Mouse (Mus musculus) forebrain, postnatal 0 days (tissue): ENCODE data around the gene Spsb4. TPM values are rescaled to one million over a fixed set of nuclear protein-coding genes. Genes with fewer than 3 reads are reported as not detected.
A peak's percentile ranks its signal among the peaks of the same experiment; 100 is the strongest.

Source experiments
- ATAC-seq: fragments of 200-750 bp; cut with Nextera tagmentation; 2 replicates; pipeline ENCODE4 v1.8.0; 2017; ENCODE audit warnings: mild to moderate bottlenecking, moderate library complexity
- DNase-seq: peaks from one replicate; pipeline ENCODE4 v3.0.0-alpha.2; 2015
- H3K27ac ChIP-seq: fragments of 300-500 bp; sonication (generic); 2 replicates; pipeline ENCODE4 v1.5.1; 2014; ENCODE audit warnings: low read depth, mild to moderate bottlenecking, antibody characterized with exemption, low read length, moderate library complexity, mixed read lengths
- H3K27me3 ChIP-seq: fragments of 300-500 bp; sonication (generic); 2 replicates; pipeline ENCODE4 v1.6.1; 2014; ENCODE audit warnings: mild to moderate bottlenecking, low read length, mixed read lengths; ENCODE audit not compliant: insufficient read depth
- H3K36me3 ChIP-seq: fragments of 300-500 bp; sonication (generic); 2 replicates; pipeline ENCODE4 v1.6.1; 2014; ENCODE audit warnings: mild to moderate bottlenecking, moderate library complexity; ENCODE audit not compliant: insufficient read depth
- H3K4me1 ChIP-seq: fragments of 300-500 bp; sonication (generic); 2 replicates; pipeline ENCODE4 v1.6.1; 2014; ENCODE audit warnings: antibody characterized with exemption; ENCODE audit not compliant: insufficient read depth
- H3K4me2 ChIP-seq: fragments of 300-500 bp; sonication (generic); 2 replicates; pipeline ENCODE4 v1.6.1; 2014; ENCODE audit warnings: low read depth, mild to moderate bottlenecking, moderate library complexity
- H3K4me3 ChIP-seq: fragments of 300-500 bp; sonication (generic); 2 replicates; pipeline ENCODE4 v1.5.1; 2014; ENCODE audit warnings: low read depth, low read length, mixed read lengths
- H3K9ac ChIP-seq: fragments of 300-500 bp; sonication (generic); 2 replicates; pipeline ENCODE4 v1.6.1; 2014; ENCODE audit warnings: mild to moderate bottlenecking
- H3K9me3 ChIP-seq: fragments of 300-500 bp; sonication (generic); 2 replicates; pipeline ENCODE4 v1.6.1; 2016; ENCODE audit warnings: low read length
- CTCF ChIP-seq: sonication (generic); IDR thresholded peaks from 2 replicates; pipeline ENCODE4 v1.5.1; 2016; ENCODE audit warnings: antibody characterized with exemption, control low read depth, low read depth
- WGBS: fragments of 180-500 bp; shearing (Covaris S2); extraction: QIAGEN DNeasy Blood & Tissue Kit; methylation state at CpG from one replicate; pipeline ENCODE4 v1.1.7; 2014; 5-methylcytosine and 5-hydroxymethylcytosine counted together
- polyA plus RNA-seq: library from polyadenylated mRNA; unstranded; fragments of >200 nt; fragmentation: Nextera tagmentation; extraction: Ambion mirVana; gene quantifications from 2 replicates; pipeline ENCODE4 v1.2.1, GENCODE M21; 2015
- total RNA-seq: library from RNA; depleted of rRNA; stranded (reverse); fragments of >200 nt; gene quantifications from 2 replicates; pipeline ENCODE4 v1.2.3, GENCODE M21; 2014

The Spsb4 gene
- total and polyA plus RNA-seq, 2 experiments from 2014 or later, result 16.0 to 22.7 TPM

- no peak for DNase-seq
- WGBS, result 12% methylated on average over 6 of the region's 6 CpGs
- no peak overlapping the region for H3K4me3 ChIP-seq
Observed at GRCm38 (mm10) chr9:96958009-96958615, 60.5 kb downstream of the Spsb4 start.

DNA sequence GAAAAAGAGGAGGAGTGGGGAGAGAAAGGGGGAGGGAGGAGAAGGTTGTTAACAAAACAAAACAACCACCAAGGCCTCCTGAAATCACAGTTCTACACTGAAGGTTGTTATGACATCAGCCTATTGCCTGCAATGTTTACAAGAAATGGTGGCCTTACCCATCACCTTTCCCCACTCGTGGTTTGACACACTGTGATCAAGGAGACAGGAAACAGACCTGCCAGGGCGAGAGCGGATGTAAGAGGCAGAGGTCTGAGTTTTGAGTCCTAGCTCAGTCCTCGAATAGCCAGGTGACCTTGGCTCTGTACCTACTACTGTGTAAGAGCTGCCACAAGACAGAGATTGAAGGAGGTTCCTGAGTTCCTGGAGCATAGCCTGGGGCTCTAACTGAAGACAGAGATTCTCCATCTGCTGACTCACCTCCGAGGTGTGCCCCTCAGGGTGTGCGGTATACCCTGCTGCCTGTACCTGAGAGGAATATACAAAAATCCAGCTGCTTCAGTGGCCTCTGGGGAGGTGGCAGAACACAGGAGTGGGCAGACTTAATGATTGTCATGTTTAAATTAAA is 61.3 kb downstream of the Spsb4 start:
- Histone ChIP-seq H3K4me3 (no peak overlapping the region), H3K4me1 (0 out of 2 replicates have a peak, but pooled peaks cover 4% of the 10 kb centered on the region), H3K9ac (no peak overlapping the region), H3K36me3 (no peaks in the 10 kb centered on the region), H3K9me3 (no peaks in the 10 kb centered on the region), H3K4me2 (no peak overlapping the region), H3K27ac (no peak overlapping the region; the same call in 1 of the 2 replicates), H3K27me3 (no peaks in the 10 kb centered on the region)
- ATAC-seq (peak; percentile 13; the same call in 1 of the 2 replicates), DNase-seq (no peak)
- TF ChIP-seq CTCF, result no peak
- 57% methylated on average over 6 of the region's 6 CpGs for WGBS

More at GRCm38 (mm10) chr9:96958009-96958615, 60.5 kb downstream of the Spsb4 start:
- no peak for TF ChIP-seq CTCF
- Histone ChIP-seq H3K9me3 (no peaks in the 10 kb centered on the region), H3K4me2 (no peak overlapping the region), H3K27ac (no peak overlapping the region), H3K9ac (no peak overlapping the region), H3K36me3 (no peaks in the 10 kb centered on the region), H3K4me1 (0 out of 2 replicates have a peak, but pooled peaks cover 4% of the 10 kb centered on the region), H3K27me3 (no peaks in the 10 kb centered on the region)
- no peak for ATAC-seq

DNA sequence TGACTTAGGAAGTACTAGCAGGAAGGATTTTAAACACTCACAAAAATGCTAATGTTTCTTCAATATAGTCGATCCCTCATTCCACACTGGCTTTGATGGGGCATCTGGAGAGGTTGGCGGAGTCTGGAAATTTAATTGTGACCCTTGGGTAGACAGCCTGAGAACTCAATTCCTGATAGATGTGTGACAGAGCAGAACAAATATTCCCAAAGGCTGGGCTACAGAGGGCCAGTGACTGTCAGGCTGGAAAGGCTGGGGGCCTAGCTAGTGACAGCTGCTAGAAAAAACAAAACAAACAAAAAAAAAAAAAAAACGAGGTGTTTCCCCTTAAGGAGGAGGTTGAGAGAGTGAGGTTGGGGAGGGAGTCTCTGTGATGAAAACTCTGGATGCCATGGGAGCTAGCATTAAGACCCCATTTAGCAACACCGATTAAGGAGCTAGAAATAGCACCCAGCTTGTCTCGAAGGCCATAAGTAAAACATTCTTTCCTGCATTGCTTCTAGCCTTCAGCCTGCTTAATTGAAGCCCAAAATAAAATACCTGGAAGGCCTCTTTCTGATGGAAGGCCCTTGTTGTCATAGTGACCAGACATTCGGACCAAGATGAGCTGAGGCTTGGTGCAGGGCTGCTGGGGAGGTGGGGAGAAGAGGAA is 61.9 kb downstream of the Spsb4 start:
- H3K27ac ChIP-seq, result no peak overlapping the region; the same call in 1 of the 2 replicates
- H3K4me2 ChIP-seq, result no peak overlapping the region
- no peaks in the 10 kb centered on the region for H3K9me3 ChIP-seq
- peak; percentile 21; the same call in 1 of the 2 replicates for ATAC-seq
- 0 out of 2 replicates have a peak, but pooled peaks cover 4% of the 10 kb centered on the region for H3K4me1 ChIP-seq
- no peak overlapping the region for H3K9ac ChIP-seq
- H3K27me3 ChIP-seq, result no peaks in the 10 kb centered on the region
- WGBS, result 23% methylated on average over 6 of the region's 6 CpGs
- no peaks in the 10 kb centered on the region for H3K36me3 ChIP-seq
- DNase-seq, result no peak
- no peak overlapping the region for H3K4me3 ChIP-seq
- TF ChIP-seq CTCF, result no peak

GRCm38 (mm10) chr9:96954063-96954809 is 64.4 kb downstream of the Spsb4 start:
- Histone ChIP-seq H3K4me1 (0 out of 2 replicates have a peak, but pooled peaks cover 4% of the 10 kb centered on the region), H3K9ac (no peak overlapping the region), H3K36me3 (no peaks in the 10 kb centered on the region), H3K27me3 (no peaks in the 10 kb centered on the region), H3K4me3 (no peak overlapping the region), H3K9me3 (no peaks in the 10 kb centered on the region), H3K4me2 (no peak overlapping the region), H3K27ac (no peak overlapping the region)
- TF ChIP-seq CTCF, result no peak
- WGBS, result 79% methylated on average over 15 of the region's 15 CpGs
- no peak for DNase-seq
- ATAC-seq, result no peak

GRCm38 (mm10) chr9:96953443-96953842 is 65.2 kb downstream of the Spsb4 start:
- ATAC-seq, result no peak
- no peaks in the 10 kb centered on the region for H3K27me3 ChIP-seq
- no peak overlapping the region for H3K27ac ChIP-seq
- WGBS, result 94% methylated on average over 8 of the region's 8 CpGs
- no peak overlapping the region for H3K4me3 ChIP-seq
- H3K36me3 ChIP-seq, result no peaks in the 10 kb centered on the region
- no peak overlapping the region for H3K4me2 ChIP-seq
- no peak overlapping the region for H3K9ac ChIP-seq
- no peak for TF ChIP-seq CTCF
- no peaks in the 10 kb centered on the region for H3K9me3 ChIP-seq
- 0 out of 2 replicates have a peak, but pooled peaks cover 4% of the 10 kb centered on the region for H3K4me1 ChIP-seq
- no peak for DNase-seq

DNA sequence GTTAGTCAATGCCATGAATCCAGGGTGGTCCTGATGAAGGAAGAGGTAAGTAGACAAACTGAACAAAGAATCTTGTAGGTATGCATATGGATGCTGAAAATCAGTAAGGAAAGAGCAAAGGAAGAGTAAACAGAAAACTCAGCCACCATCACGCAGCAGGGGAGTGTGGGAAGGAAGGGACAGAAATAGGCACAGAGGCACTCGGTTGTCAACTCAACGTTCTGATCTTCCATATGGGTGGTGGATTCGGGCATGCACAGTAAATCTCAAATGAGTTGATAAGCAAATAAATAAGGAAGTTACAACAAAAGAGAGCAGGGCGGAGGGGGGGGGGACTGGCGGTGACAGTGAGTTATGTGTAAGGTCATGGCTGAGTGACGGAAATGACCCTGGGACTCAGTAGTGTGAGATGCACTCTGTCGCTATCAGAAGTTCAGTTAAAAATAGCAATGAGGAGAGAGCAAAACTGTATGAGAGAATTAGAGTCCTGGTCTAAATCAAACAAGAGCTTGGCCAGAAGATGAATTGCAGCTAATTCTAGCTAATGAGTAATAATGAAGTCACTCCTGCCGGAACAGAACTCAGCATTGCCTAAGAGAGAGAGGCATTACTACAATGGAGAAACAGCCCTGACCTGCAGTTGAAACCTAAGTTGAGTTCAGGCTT is 66.2 kb downstream of the Spsb4 start:
- Histone ChIP-seq H3K9me3 (no peaks in the 10 kb centered on the region), H3K27me3 (no peaks in the 10 kb centered on the region)
- DNase-seq, result no peak

More for the DNA sequence above, 66.2 kb downstream of the Spsb4 start:
- Histone ChIP-seq H3K36me3 (no peaks in the 10 kb centered on the region), H3K4me2 (no peak overlapping the region), H3K4me1 (0 out of 2 replicates have a peak, but pooled peaks cover 4% of the 10 kb centered on the region), H3K27ac (no peak overlapping the region), H3K9ac (no peak overlapping the region), H3K4me3 (no peak overlapping the region)
- TF ChIP-seq CTCF, result no peak
- no peak for ATAC-seq
- 78% methylated on average over 9 of the region's 9 CpGs for WGBS
